11 mouse cellular contexts compared by ENCODE assay signal in the genomic region with DNA sequence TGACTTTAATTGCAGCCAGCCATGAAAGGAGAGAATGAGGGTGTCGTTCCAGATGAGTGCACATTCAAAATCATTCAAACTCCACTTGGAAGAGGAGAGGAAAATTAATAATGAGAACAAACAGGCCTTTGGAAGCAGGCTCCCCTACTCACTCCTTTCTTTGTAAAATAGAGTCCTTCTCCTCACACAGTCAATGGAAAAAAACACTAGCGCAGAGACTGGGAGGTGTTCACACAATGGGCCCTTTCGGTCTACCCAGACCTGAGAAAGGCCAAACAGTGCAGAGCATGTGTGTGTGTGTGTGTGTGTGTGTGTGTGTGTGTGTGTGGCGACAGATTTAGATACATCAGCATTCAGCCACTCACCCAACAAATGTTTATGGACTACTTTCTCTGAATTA. TPM values are rescaled to one million over a fixed set of nuclear protein-coding genes. Genes with fewer than 3 reads are reported as not detected.
DNase-seq lines count a peak whose midpoint lies in the region; ATAC-seq and TF ChIP-seq lines count a peak whose summit lies in the region.
"Had no signal": no experiment of that assay in that cellular context is flagged by ENCODE, and none has a peak within 500 bp of the region (broad histone marks: within the 10 kb centered on the region; RNA-seq: fewer than 3 reads in every experiment).

No protein-coding gene starts in this region.

- TF ChIP-seq CTCF in gastrocnemius, adult 2 months (IDR thresholded peaks at IDR 0.05) = no peak

- H3K27ac ChIP-seq in gastrocnemius, adult 2 months = peak overlapping the region; percentile 28; the same call in 1 of the 2 replicates
- no peak overlapping the region for H3K27ac ChIP-seq in forebrain, embryonic 16.5 days (ENCODE audit: low read length)
- 0 out of 2 replicates have a peak overlapping the region, but pooled peaks have one; percentile 45 for H3K27ac ChIP-seq in midbrain, embryonic 13.5 days
- H3K27ac ChIP-seq: liver, embryonic 12.5 days had no signal

- H3K4me3 ChIP-seq in gastrocnemius, adult 2 months = no peak overlapping the region
- H3K4me3 ChIP-seq in forebrain, embryonic 16.5 days (replicated peaks; ENCODE audit: low read length) = no peak overlapping the region
- no peak overlapping the region for H3K4me3 ChIP-seq in midbrain, embryonic 13.5 days (replicated peaks)
- H3K4me3 ChIP-seq: liver, embryonic 12.5 days had no signal

- no peak overlapping the region for H3K9ac ChIP-seq in forebrain, embryonic 16.5 days (replicated peaks; ENCODE audit: low read depth, low read length)
- H3K9ac ChIP-seq in midbrain, embryonic 13.5 days (replicated peaks) = no peak overlapping the region
- H3K9ac ChIP-seq: liver, embryonic 12.5 days had no signal

- ATAC-seq in forebrain, embryonic 16.5 days = peak; percentile 74
- ATAC-seq in midbrain, embryonic 13.5 days = peak; percentile 73
- ATAC-seq: liver, embryonic 12.5 days had no signal

- H3K9me3 ChIP-seq in forebrain, embryonic 16.5 days (ENCODE audit: control insufficient read depth, low read length) = no peaks in the 10 kb centered on the region
- H3K9me3 ChIP-seq in midbrain, embryonic 13.5 days = no peaks in the 10 kb centered on the region
- H3K9me3 ChIP-seq: liver, embryonic 12.5 days had no signal

- no peak overlapping the region for H3K4me2 ChIP-seq in forebrain, embryonic 16.5 days (ENCODE audit: low read length)
- H3K4me2 ChIP-seq in midbrain, embryonic 13.5 days (replicated peaks) = no peak overlapping the region
- H3K4me2 ChIP-seq: liver, embryonic 12.5 days had no signal

- no peak for DNase-seq in gastrocnemius, adult 2 months
- no peak for DNase-seq in gastrocnemius, postnatal 4 days (ENCODE audit: low spot score in 2 of 2)
- DNase-seq in R1 (ENCODE audit: low read depth, low spot score) = peak; percentile 32
- no peak for DNase-seq in right cerebral cortex, postnatal 25 days
- DNase-seq in layer of hippocampus, adult 8-10 months (ENCODE audit: low spot score in 2 of 2) = no peak
- no peak for DNase-seq in layer of hippocampus, adult 11-12 months (ENCODE audit: low spot score)
- DNase-seq: lung, postnatal 14 days; thymus, postnatal 4 days had no signal

- no peaks in the 10 kb centered on the region for H3K27me3 ChIP-seq in forebrain, embryonic 16.5 days (replicated peaks; ENCODE audit: control insufficient read depth, insufficient read depth, low read length)
- H3K27me3 ChIP-seq in midbrain, embryonic 13.5 days = no peaks in the 10 kb centered on the region

- intact Hi-C loops in gastrocnemius, adult 2 months (cut with DNase I) = no loop called here

- no peaks in the 10 kb centered on the region for H3K36me3 ChIP-seq in forebrain, embryonic 16.5 days (ENCODE audit: control insufficient read depth, insufficient read depth)
- H3K36me3 ChIP-seq in midbrain, embryonic 13.5 days = no peaks in the 10 kb centered on the region
- H3K36me3 ChIP-seq: liver, embryonic 12.5 days had no signal

- WGBS in forebrain, embryonic 16.5 days = 8% methylated on average over 4 of the region's 4 CpGs
- WGBS in midbrain, embryonic 13.5 days = 21% methylated on average over 4 of the region's 4 CpGs

- peaks cover 6% of the 10 kb centered on the region for H3K4me1 ChIP-seq in forebrain, embryonic 16.5 days (replicated peaks; ENCODE audit: control insufficient read depth, insufficient read depth, low read length)
- H3K4me1 ChIP-seq in midbrain, embryonic 13.5 days (replicated peaks) = peaks cover 26% of the 10 kb centered on the region
- H3K4me1 ChIP-seq: liver, embryonic 12.5 days had no signal

RNA-seq across cellular contexts. Expression of a gene that starts 56.0 kb away (rescaled TPM):
- total RNA-seq in gastrocnemius, adult 2 months (2021) = 10 to 100 TPM; 38.9 to 57.9 TPM
- 10 to 100 TPM; 75.3 to 82.6 TPM for total RNA-seq in gastrocnemius, postnatal 4 days (2021)
- polyA plus RNA-seq in forebrain, embryonic 16.5 days (2015; fragmentation: Nextera tagmentation; extraction: Ambion mirVana) = 7.1 and 8.3 TPM in 2 replicates
- 10.5 and 11.4 TPM in 2 replicates for polyA plus RNA-seq in midbrain, embryonic 13.5 days (2015; fragmentation: Nextera tagmentation; extraction: Ambion mirVana)
- total RNA-seq in layer of hippocampus, adult 8-10 months (2022) = 10 to 100 TPM; 25.4 to 44.9 (median 33.5) TPM
